Mouse (Mus musculus) ES-Bruce4 (cell line): Measurements from ENCODE around the gene Slc19a2. TPM values are rescaled to one million over a fixed set of nuclear protein-coding genes. Genes with fewer than 3 reads are reported as not detected.

Experiments used
- H3K27ac ChIP-seq: 2 replicates; pipeline ENCODE4 v1.5.1; 2012; ENCODE audit warnings: low read length, inconsistent platforms; ENCODE audit not compliant: insufficient read depth
- H3K27me3 ChIP-seq: 2 replicates; pipeline ENCODE4 v1.6.1; 2012; ENCODE audit warnings: mild to moderate bottlenecking, low read length, inconsistent platforms; ENCODE audit not compliant: control insufficient read depth, poor library complexity, insufficient read depth, severe bottlenecking
- H3K36me3 ChIP-seq: 2 replicates; pipeline ENCODE4 v1.6.1; 2012; ENCODE audit warnings: inconsistent platforms, mild to moderate bottlenecking, low read length, moderate library complexity; ENCODE audit not compliant: control insufficient read depth, poor library complexity, insufficient read depth, severe bottlenecking
- H3K4me1 ChIP-seq: one replicate; pipeline ENCODE4 v1.8.1; 2011; ENCODE audit warnings: low read length; ENCODE audit not compliant: control insufficient read depth, insufficient read depth
- H3K4me3 ChIP-seq: 2 replicates; pipeline ENCODE4 v1.5.1; 2011; ENCODE audit warnings: low read depth, mild to moderate bottlenecking, low read length
- H3K9ac ChIP-seq: 2 replicates; pipeline ENCODE4 v1.6.1; 2012; ENCODE audit warnings: low read depth, mild to moderate bottlenecking, inconsistent platforms; ENCODE audit not compliant: poor library complexity, severe bottlenecking
- H3K9me3 ChIP-seq: replicated peaks from 2 replicates; pipeline ENCODE4 v1.6.1; 2012; ENCODE audit warnings: mild to moderate bottlenecking, low read length, inconsistent platforms; ENCODE audit not compliant: control insufficient read depth, poor library complexity, insufficient read depth, severe bottlenecking
- CTCF ChIP-seq: IDR thresholded peaks from one replicate; pipeline ENCODE4 v1.8.1; 2011; ENCODE audit warnings: low read depth, low read length
- EP300 ChIP-seq: IDR thresholded peaks from 2 replicates; pipeline ENCODE4 v1.6.1; 2011; ENCODE audit warnings: low read depth, low read length; ENCODE audit not compliant: insufficient read depth
- POLR2A ChIP-seq: IDR thresholded peaks from one replicate; pipeline ENCODE4 v1.8.1; 2011; ENCODE audit warnings: low read length; ENCODE audit not compliant: insufficient read depth
- polyA plus RNA-seq: library from polyadenylated mRNA; stranded (reverse); fragments of >200 nt; gene quantifications from 2 replicates; pipeline ENCODE4 v1.2.4, GENCODE M21; 2011; ENCODE audit warnings: low read depth; ENCODE audit not compliant: missing spikeins, insufficient read depth, insufficient read length

The Slc19a2 gene
- polyA plus RNA-seq, 1 experiment, result 59.3 TPM

DNA sequence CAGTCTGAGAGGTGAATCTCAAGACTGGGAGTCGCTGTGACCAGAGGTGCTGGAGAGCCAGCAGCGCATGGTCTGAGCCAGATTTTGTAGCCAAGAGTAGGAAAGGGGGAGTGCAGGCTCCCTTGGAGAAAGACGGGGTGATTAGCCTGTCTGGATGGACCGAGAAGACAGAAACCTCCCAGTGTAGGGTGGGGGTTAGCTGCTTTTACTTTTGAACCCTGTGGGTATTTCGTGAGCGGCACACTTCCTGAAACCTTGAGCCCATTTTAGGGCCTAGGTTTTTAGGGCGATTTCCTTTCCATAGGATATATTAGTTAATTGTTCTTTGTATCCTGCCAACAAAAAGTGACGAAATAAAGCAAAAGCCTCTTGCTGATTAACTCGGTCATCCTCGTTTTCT, 875 bp upstream of the Slc19a2 start:
- Histone ChIP-seq H3K4me3 (peak overlapping the region; percentile 55), H3K9me3 (no peaks in the 10 kb centered on the region), H3K4me1 (no peaks in the 10 kb centered on the region), H3K27me3 (no peaks in the 10 kb centered on the region), H3K27ac (no peak overlapping the region), H3K36me3 (no peaks in the 10 kb centered on the region), H3K9ac (peak overlapping the region; percentile 63)
- TF ChIP-seq CTCF, result no peak
- TF ChIP-seq EP300, result no peak
- no peak for TF ChIP-seq POLR2A

DNA sequence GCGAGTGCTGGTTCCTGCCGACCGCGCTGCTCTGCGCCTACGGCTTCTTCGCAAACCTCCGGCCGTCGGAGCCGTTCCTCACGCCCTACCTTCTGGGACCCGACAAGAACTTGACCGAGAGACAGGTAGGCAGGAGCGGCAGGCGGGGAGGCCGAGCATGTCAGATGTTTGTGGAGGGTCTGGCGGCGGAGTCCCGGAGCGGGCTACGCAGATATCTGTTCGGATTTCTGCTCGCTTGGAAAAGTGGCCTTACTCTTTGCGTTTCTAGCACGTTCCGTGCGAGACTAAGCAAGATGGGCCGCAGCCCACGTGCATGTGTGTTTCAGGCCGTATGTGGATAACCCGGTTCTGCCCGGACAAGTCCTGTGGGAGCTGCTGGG, 476 bp downstream of the Slc19a2 start:
- Histone ChIP-seq H3K36me3 (peaks cover 5% of the 10 kb centered on the region; the same call in 1 of the 2 replicates), H3K9ac (peak overlapping the region; percentile 83), H3K4me3 (peak overlapping the region; percentile 98), H3K27ac (no peak overlapping the region), H3K9me3 (no peaks in the 10 kb centered on the region), H3K4me1 (no peaks in the 10 kb centered on the region), H3K27me3 (no peaks in the 10 kb centered on the region)
- TF ChIP-seq EP300 (no peak), POLR2A (no peak), CTCF (no peak)

DNA sequence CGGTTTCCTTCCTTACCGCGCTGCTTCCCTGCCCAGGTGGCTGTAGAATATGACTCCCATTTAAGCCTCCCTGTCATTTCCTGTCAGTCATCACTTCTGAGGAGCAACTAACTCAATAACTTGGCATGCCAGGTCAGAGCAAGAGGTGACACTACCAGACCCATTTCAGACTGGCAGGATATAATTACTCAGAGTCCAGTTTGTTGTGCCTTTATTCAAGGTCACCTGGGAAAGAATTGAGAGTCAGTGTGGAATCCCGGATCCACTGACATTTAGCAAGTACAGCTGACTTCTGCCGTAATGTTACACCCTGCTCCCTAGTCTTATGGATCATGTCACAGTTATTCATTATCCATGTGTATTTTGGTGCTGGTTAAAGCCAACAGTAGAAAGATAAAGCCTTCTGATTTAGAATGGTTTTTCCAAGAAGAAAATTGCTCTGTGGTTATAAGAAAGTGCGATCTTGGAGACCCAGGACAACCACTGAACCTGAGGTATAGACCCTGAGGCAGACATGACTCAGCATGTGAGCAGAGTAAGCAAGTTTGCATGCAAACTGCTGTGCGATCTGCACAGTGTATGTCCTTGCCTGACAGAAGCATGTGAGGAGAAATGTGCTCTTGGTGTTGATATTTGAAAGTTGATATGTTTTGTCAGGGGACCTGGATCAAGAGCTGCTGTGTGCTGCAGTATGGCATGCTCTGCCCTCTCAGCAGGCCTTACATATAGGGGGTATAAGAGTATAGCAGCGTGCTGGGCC, 1.7 kb downstream of the Slc19a2 start:
- TF ChIP-seq POLR2A, result no peak
- TF ChIP-seq CTCF, result no peak
- no peak for TF ChIP-seq EP300
- peaks cover 10% of the 10 kb centered on the region; the same call in 1 of the 2 replicates for H3K36me3 ChIP-seq
- no peak overlapping the region for H3K27ac ChIP-seq
- peak overlapping the region; percentile 83 for H3K9ac ChIP-seq
- H3K9me3 ChIP-seq, result no peaks in the 10 kb centered on the region
- no peaks in the 10 kb centered on the region for H3K4me1 ChIP-seq
- no peaks in the 10 kb centered on the region for H3K27me3 ChIP-seq
- peak overlapping the region; percentile 98 for H3K4me3 ChIP-seq

DNA sequence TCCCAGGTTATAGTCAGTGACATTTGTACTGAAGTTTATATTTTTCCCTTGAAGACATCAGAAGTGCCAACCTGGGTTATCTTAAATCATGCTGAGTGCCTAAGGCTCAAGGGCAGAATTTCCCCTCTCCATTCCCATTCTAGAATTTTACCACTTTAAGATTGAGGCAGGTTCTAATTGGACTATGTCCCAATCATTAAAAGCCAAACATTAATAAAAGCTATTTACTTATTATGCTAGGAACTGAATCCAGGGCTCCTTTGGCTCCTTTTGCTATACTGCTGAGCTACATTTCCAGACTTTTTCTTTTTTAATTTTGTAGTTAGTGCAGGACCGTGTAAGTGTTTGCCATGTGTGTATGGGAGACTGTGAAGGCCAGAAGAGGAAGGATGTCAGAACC, 2.6 kb downstream of the Slc19a2 start:
- no peak overlapping the region for H3K27ac ChIP-seq
- TF ChIP-seq EP300, result no peak
- TF ChIP-seq CTCF, result no peak
- no peak overlapping the region for H3K4me3 ChIP-seq
- no peaks in the 10 kb centered on the region for H3K9me3 ChIP-seq
- no peaks in the 10 kb centered on the region for H3K27me3 ChIP-seq
- no peaks in the 10 kb centered on the region for H3K4me1 ChIP-seq
- H3K9ac ChIP-seq, result peak overlapping the region; percentile 43; the same call in 1 of the 2 replicates
- H3K36me3 ChIP-seq, result peaks cover 15% of the 10 kb centered on the region

DNA sequence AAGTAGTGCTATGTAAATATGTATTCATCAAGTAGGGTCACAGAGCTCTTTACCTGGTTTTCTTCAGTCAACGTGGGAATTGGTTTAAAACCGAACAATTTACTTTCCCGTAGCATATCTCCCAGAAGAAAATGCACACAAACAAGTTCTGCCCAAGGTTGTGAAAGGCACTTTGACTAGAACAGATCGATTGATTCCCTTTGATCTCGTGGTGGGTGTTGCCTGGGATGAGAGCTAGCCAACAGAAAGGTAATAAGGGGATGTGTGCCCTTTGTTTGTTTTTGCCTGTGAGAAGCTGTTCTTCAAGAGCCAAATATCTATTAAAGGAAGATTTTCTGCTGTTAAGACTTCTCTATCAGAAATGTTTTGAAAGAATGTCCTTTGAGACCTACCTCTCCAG, 3.7 kb downstream of the Slc19a2 start:
- Histone ChIP-seq H3K9ac (no peak overlapping the region), H3K27me3 (no peaks in the 10 kb centered on the region), H3K4me1 (no peaks in the 10 kb centered on the region), H3K36me3 (peaks cover 26% of the 10 kb centered on the region), H3K27ac (no peak overlapping the region), H3K9me3 (no peaks in the 10 kb centered on the region), H3K4me3 (no peak overlapping the region)
- TF ChIP-seq EP300 (no peak), POLR2A (no peak), CTCF (no peak)

DNA sequence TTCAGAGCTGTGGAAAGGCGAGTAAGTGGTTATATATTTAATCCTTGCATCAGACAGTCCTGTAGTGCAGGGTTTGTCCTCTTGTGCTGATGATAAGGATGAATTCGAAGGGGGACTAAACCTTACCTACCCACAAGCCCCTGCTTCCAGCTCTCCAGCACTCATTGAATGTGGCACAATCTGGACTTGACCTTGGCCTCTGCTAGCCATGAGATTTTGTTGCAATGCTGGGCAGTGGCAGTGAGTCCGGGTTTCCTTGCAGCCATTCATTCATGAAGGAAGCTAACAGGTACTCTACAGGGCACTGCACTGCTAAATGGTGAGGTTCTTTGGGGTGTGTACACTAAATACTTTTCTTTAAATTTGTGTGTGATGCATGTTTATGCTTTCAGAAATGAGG, 6.0 kb downstream of the Slc19a2 start:
- no peak overlapping the region for H3K4me3 ChIP-seq
- no peak overlapping the region for H3K9ac ChIP-seq
- H3K9me3 ChIP-seq, result no peaks in the 10 kb centered on the region
- H3K27me3 ChIP-seq, result no peaks in the 10 kb centered on the region
- H3K27ac ChIP-seq, result no peak overlapping the region
- TF ChIP-seq EP300 (no peak), POLR2A (no peak), CTCF (no peak)
- H3K36me3 ChIP-seq, result peaks cover 46% of the 10 kb centered on the region
- no peaks in the 10 kb centered on the region for H3K4me1 ChIP-seq
